8 mouse cellular contexts compared by ENCODE assay signal in genomic region chr11:117047172-117047950, GRCm38 (mm10).
DNase-seq lines count a peak whose midpoint lies in the region; ATAC-seq lines count a peak whose summit lies in the region.

No protein-coding gene starts in this region.

- peak; percentile 48; the same call in 1 of the 2 replicates for ATAC-seq in neural tube, embryonic 11.5 days (ENCODE audit: insufficient read depth, low FRiP score, low TSS enrichment)
- ATAC-seq in heart, embryonic 16.5 days (replicated peaks; ENCODE audit: extremely low read depth, insufficient read depth, low FRiP score): peak; percentile 88
- ATAC-seq in limb, embryonic 15.5 days (ENCODE audit: insufficient number of reproducible peaks, low FRiP score, low TSS enrichment, low read depth): no peak
- ATAC-seq in stomach, embryonic 14.5 days (ENCODE audit: insufficient number of reproducible peaks, insufficient read depth, low FRiP score, low read depth): no peak

- peak overlapping the region; percentile 63; the same call in 1 of the 2 replicates for H3K27ac ChIP-seq in neural tube, embryonic 11.5 days (ENCODE audit: low read depth, low read length)
- peak overlapping the region; percentile 85 for H3K27ac ChIP-seq in heart, embryonic 16.5 days (ENCODE audit: low read length)
- H3K27ac ChIP-seq in limb, embryonic 15.5 days: peak overlapping the region; percentile 19; the same call in 1 of the 2 replicates
- peak overlapping the region; percentile 21; the same call in 1 of the 2 replicates for H3K27ac ChIP-seq in stomach, embryonic 14.5 days (ENCODE audit: low read length)

- no peak overlapping the region for H3K9ac ChIP-seq in neural tube, embryonic 11.5 days (ENCODE audit: low read length)
- H3K9ac ChIP-seq in heart, embryonic 16.5 days (ENCODE audit: low read length): peak overlapping the region; percentile 27
- no peak overlapping the region for H3K9ac ChIP-seq in limb, embryonic 15.5 days
- no peak overlapping the region for H3K9ac ChIP-seq in stomach, embryonic 14.5 days (replicated peaks; ENCODE audit: low read depth, low read length)

- no peaks in the 10 kb centered on the region for H3K9me3 ChIP-seq in neural tube, embryonic 11.5 days (ENCODE audit: control insufficient read depth, low read length)
- no peaks in the 10 kb centered on the region for H3K9me3 ChIP-seq in heart, embryonic 16.5 days (replicated peaks; ENCODE audit: control insufficient read depth, low read length)
- no peaks in the 10 kb centered on the region for H3K9me3 ChIP-seq in limb, embryonic 15.5 days
- H3K9me3 ChIP-seq in stomach, embryonic 14.5 days (ENCODE audit: control insufficient read depth, low read depth, low read length): no peaks in the 10 kb centered on the region

- no peak overlapping the region for H3K4me3 ChIP-seq in neural tube, embryonic 11.5 days (ENCODE audit: low read depth, low read length)
- no peak overlapping the region for H3K4me3 ChIP-seq in heart, embryonic 16.5 days (ENCODE audit: low read length)
- no peak overlapping the region for H3K4me3 ChIP-seq in limb, embryonic 15.5 days
- H3K4me3 ChIP-seq in stomach, embryonic 14.5 days (ENCODE audit: low read depth, low read length): no peak overlapping the region

- no peaks in the 10 kb centered on the region for H3K4me1 ChIP-seq in neural tube, embryonic 11.5 days (ENCODE audit: control insufficient read depth, insufficient read depth, low read length)
- H3K4me1 ChIP-seq in heart, embryonic 16.5 days (ENCODE audit: control insufficient read depth, insufficient read depth, low read length): peaks cover 14% of the 10 kb centered on the region
- peaks cover 13% of the 10 kb centered on the region; the same call in 1 of the 2 replicates for H3K4me1 ChIP-seq in limb, embryonic 15.5 days
- peaks cover 4% of the 10 kb centered on the region; the same call in 1 of the 2 replicates for H3K4me1 ChIP-seq in stomach, embryonic 14.5 days (ENCODE audit: control insufficient read depth, insufficient read depth, low read length)

- no peaks in the 10 kb centered on the region for H3K36me3 ChIP-seq in neural tube, embryonic 11.5 days (ENCODE audit: control insufficient read depth, insufficient read depth, low read length)
- H3K36me3 ChIP-seq in heart, embryonic 16.5 days (ENCODE audit: control insufficient read depth, insufficient read depth): no peaks in the 10 kb centered on the region
- no peaks in the 10 kb centered on the region for H3K36me3 ChIP-seq in limb, embryonic 15.5 days
- no peaks in the 10 kb centered on the region for H3K36me3 ChIP-seq in stomach, embryonic 14.5 days (ENCODE audit: control insufficient read depth, insufficient read depth, low read length)

- DNase-seq in neural tube, embryonic 11.5 days (ENCODE audit: low spot score): peak; percentile 80
- DNase-seq in neural tube, embryonic 10.5 days (ENCODE audit: extremely low spot score, low spot score): no peak
- DNase-seq in brain, adult 2 months (ENCODE audit: low read depth, low spot score): peak; percentile 76
- no peak for DNase-seq in layer of hippocampus, adult 9-10 months (ENCODE audit: low spot score)
- DNase-seq in right cerebral cortex, adult 2 months (ENCODE audit: low spot score in 2 of 2): no peak

- 28% methylated on average over 22 of the region's 22 CpGs for WGBS in neural tube, embryonic 11.5 days
- 17% methylated on average over 22 of the region's 22 CpGs for WGBS in heart, embryonic 16.5 days
- WGBS in limb, embryonic 15.5 days: 22% methylated on average over 22 of the region's 22 CpGs
- WGBS in stomach, embryonic 14.5 days: 24% methylated on average over 22 of the region's 22 CpGs

- no peaks in the 10 kb centered on the region for H3K27me3 ChIP-seq in neural tube, embryonic 11.5 days (ENCODE audit: control insufficient read depth, insufficient read depth, low read length)
- peaks cover 4% of the 10 kb centered on the region; the same call in 1 of the 2 replicates for H3K27me3 ChIP-seq in heart, embryonic 16.5 days (ENCODE audit: control insufficient read depth, insufficient read depth, low read length)
- H3K27me3 ChIP-seq in limb, embryonic 15.5 days: peaks cover 8% of the 10 kb centered on the region
- H3K27me3 ChIP-seq in stomach, embryonic 14.5 days (ENCODE audit: control insufficient read depth, insufficient read depth, low read length): no peaks in the 10 kb centered on the region

- H3K4me2 ChIP-seq in neural tube, embryonic 11.5 days (ENCODE audit: low read depth): no peak overlapping the region
- peak overlapping the region; percentile 17 for H3K4me2 ChIP-seq in heart, embryonic 16.5 days (ENCODE audit: low read depth, low read length)
- no peak overlapping the region for H3K4me2 ChIP-seq in limb, embryonic 15.5 days
- 0 out of 2 replicates have a peak overlapping the region, but pooled peaks have one; percentile 4 for H3K4me2 ChIP-seq in stomach, embryonic 14.5 days (replicated peaks; ENCODE audit: low read depth, low read length)

Comparison
In these comparisons a context has a peak if more than half of its experiments do, and no peak if none do; other contexts are left out.
1. DNase-seq: peak in neural tube, embryonic 11.5 days (single experiment) and brain, adult 2 months (single experiment); none in neural tube, embryonic 10.5 days (single experiment), layer of hippocampus, adult 9-10 months (single experiment) and right cerebral cortex, adult 2 months (0 of 2).
2. ATAC-seq: peak in neural tube, embryonic 11.5 days (single experiment) and heart, embryonic 16.5 days (single experiment); none in limb, embryonic 15.5 days (single experiment) and stomach, embryonic 14.5 days (single experiment).
3. H3K27ac ChIP-seq: peak in every context shown above with its lines; median percentile 85 in heart, embryonic 16.5 days; 63 in neural tube, embryonic 11.5 days; 21 in stomach, embryonic 14.5 days; 19 in limb, embryonic 15.5 days.
4. H3K4me2 ChIP-seq: peak in heart, embryonic 16.5 days (single experiment) and stomach, embryonic 14.5 days (single experiment); none in neural tube, embryonic 11.5 days (single experiment) and limb, embryonic 15.5 days (single experiment).